Mouse (Mus musculus): ENCODE measurements around the gene Slc7a5. TPM values are rescaled to one million over a fixed set of nuclear protein-coding genes. Genes with fewer than 3 reads are reported as not detected.
A peak's percentile ranks its signal among the peaks of the same experiment; 100 is the strongest.

The Slc7a5 gene
- 15.9 and 18.2 TPM in 2 replicates for total RNA-seq (2017)

DNA sequence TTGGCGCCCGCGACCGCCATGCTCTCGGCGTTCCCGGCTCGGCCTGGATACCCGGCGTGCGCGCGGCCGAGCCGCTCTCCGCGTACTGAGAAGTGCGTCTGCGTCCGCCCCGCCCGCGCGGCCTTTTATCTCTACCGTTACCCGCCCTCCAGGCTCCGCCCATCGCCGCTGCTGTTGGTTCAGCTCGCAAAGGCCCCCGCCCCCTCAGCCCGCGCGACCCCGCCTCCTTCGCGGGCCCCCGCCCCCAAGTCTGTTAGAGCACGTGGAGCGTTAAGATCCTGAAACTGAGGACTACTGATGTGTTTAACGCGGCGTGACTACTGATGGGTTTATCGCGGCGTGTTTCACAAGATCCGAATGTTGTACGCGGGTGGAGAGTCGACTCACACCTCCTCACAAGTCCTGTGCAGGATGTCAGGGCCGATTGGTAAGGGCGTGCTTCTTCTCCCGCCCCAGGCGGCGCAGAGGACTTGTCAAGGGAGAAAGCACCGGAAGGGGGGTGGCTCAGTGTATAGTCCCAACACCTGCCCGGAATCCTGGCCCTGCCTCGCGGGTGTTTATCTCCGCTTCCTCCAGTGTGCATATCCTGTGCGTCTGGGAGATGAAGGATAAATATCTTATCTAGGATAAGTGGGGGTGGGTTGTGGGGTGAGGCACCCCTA, at the start of gene Slc7a5:
Slc7a5 (minus strand) TSS at position 108 of the 662 bp plus-strand sequence.
- peak; percentile 76 for ATAC-seq (replicated peaks in 1 of 2; ENCODE audit: insufficient read depth in 1 of 2, low FRiP score in 2 of 2, low TSS enrichment in 1 of 2, low read depth in 1 of 2, poor library complexity in 2 of 2, severe bottlenecking in 2 of 2)

DNA sequence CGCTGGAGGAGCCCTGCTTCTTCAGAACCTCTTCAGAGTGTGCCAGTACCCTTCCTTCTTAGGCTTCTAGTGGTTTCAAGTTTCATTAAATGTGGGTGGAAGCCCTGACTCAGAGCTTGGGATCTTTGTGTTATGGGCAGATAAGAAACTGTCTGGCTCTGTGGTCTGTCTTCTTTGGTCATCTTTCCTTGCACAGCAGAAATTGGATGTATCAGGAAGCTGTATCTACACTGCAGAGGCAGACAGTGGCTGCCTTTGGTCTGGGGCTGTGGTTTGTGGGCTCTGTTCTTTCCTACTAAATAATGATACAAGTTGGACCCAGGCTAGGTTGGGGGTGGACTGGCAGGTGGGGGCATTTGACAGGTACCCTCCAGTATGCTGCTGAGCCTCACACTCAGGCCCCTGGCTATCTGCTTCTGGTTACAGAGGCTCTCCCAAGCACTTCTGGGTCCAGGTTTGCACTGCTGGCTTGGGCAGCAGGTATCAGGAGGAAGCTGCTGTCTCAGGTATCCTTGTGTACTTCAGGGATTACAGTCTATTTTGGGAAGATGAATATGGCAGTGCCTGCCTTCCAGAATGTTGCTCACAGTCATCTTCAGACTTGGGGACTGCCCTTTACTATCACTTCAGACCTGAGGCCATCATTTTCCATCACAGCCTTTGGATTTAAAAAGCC, 48.5 kb upstream of the Slc7a5 start:
- ATAC-seq (replicated peaks in 1 of 2; ENCODE audit: insufficient read depth in 1 of 2, low FRiP score in 2 of 2, low TSS enrichment in 1 of 2, low read depth in 1 of 2, poor library complexity in 2 of 2, severe bottlenecking in 2 of 2) = peak; percentile 12 to 52; a peak in 2 of 4 replicates

DNA sequence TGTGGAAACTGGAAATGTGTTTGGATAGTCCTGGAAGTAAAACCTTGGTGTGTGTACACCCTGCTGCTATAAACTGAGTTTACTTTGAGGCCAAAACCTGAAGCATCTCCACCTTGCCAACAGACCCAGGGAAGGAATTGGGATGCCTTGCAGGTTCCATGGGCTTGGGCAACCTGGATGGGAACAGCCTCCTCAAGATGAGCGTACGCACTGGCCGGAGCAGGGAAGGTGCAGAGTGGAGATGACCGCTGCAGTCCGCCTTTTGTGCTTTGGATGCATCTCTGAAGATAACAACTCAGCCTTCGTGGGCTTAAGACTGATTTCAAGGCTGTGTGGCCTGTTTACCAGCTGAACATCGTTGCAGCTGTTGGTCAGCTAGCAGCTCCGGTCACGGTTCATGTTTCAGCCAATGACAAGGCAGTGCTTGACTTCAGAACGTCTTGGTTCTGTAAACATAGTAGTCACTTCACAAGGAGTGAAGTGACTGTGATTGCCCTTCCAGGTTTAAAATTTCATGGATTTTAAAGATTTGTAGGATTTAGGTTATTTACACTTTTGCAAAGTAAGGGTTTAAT, 47.6 kb upstream of the Slc7a5 start:
- ATAC-seq (replicated peaks in 1 of 2; ENCODE audit: insufficient read depth in 1 of 2, low FRiP score in 2 of 2, low TSS enrichment in 1 of 2, low read depth in 1 of 2, poor library complexity in 2 of 2, severe bottlenecking in 2 of 2) = no peak

DNA sequence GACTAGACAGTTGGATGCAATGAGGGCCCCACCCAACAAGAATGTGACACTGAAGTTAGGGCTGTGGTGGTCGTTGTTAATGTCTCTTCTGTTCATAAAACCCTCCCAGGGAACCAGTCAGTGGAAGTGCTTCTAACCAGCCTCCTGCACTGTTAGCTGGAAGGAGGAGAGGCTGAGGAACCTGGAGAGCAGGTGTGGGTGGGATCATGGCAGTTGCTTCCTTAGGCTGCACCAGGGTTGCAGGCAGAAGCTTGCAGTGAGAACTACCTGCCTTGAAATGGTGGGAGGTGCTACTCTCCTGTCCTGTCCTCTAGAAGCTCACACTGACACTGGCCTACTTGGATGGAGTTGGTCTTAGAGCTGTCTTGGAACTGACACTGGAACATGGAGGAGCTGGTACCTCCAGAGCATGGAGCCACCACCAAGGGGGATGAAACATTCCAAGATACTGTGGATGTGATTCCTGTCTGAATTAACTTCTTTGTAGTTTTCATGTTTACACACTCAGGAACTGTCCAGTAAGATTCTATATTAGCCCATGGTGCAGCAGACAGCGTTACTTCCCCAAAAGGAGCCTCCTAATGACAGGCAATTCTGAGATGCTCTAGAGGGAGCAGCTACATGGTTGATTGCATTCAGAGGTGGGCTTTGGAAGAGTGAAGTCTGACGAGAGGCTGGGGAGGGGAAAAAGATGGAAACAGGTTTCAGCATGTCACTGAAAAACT, 46.5 kb upstream of the Slc7a5 start:
- no peak for ATAC-seq (replicated peaks in 1 of 2; ENCODE audit: insufficient read depth in 1 of 2, low FRiP score in 2 of 2, low TSS enrichment in 1 of 2, low read depth in 1 of 2, poor library complexity in 2 of 2, severe bottlenecking in 2 of 2)

DNA sequence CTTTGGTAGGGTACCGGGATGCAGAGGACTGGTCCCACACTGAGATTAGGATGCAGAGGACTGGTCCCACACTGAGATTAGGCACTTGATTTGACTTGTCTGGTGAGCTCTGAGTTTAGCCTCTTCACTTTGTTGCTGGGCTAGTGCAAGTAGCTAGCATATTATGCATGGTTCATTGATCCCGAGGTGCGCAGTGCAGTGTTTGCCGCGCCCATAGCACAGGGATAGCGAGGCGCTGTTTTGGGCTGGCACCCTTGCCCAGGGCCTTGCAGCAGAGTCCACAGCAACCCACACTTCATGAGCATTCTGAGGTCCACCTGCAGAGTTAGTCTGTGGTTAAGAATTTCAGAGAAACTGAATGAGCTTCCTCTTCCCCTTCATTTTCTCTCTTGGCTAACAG, 45.3 kb upstream of the Slc7a5 start:
- no peak for ATAC-seq (replicated peaks in 1 of 2; ENCODE audit: insufficient read depth in 1 of 2, low FRiP score in 2 of 2, low TSS enrichment in 1 of 2, low read depth in 1 of 2, poor library complexity in 2 of 2, severe bottlenecking in 2 of 2)

DNA sequence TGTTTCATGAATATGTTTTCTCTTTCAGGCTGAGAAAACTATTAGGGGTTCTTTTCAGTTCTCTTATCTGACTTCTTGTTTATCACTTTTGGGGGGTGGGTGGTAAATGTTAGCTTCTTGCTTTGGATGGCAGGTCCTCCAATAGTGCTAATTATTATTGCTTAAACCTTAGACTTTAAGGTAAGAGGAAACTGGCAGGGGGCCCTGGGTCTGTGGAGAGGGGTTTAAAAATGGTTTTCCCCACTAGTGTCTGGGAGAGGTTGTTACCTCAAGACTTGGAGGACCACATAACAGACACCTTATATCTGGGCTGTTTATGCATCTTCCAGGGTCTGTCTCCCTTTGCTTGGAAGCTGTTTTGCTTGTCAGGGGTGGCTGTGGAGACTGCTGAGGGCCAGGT, 44.6 kb upstream of the Slc7a5 start:
- no peak for ATAC-seq (replicated peaks in 1 of 2; ENCODE audit: insufficient read depth in 1 of 2, low FRiP score in 2 of 2, low TSS enrichment in 1 of 2, low read depth in 1 of 2, poor library complexity in 2 of 2, severe bottlenecking in 2 of 2)

DNA sequence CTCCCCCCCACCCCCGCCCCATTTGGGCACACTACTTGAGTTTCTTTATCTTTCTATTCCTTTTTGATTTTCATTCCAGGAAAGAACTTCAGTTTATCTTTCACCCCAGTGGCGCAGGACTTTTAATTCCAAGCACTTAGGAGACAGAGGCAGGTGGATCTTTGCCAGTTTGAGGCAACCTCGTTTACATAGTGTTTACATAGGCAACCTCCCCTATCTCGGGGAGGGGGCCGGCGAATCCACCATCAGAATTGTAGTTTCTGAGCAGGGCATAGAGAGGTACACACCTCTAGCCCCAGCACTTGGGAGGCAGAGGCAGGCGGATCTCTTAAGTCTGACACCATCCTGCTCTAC, 44.1 kb upstream of the Slc7a5 start:
- no peak for ATAC-seq (replicated peaks in 1 of 2; ENCODE audit: insufficient read depth in 1 of 2, low FRiP score in 2 of 2, low TSS enrichment in 1 of 2, low read depth in 1 of 2, poor library complexity in 2 of 2, severe bottlenecking in 2 of 2)

DNA sequence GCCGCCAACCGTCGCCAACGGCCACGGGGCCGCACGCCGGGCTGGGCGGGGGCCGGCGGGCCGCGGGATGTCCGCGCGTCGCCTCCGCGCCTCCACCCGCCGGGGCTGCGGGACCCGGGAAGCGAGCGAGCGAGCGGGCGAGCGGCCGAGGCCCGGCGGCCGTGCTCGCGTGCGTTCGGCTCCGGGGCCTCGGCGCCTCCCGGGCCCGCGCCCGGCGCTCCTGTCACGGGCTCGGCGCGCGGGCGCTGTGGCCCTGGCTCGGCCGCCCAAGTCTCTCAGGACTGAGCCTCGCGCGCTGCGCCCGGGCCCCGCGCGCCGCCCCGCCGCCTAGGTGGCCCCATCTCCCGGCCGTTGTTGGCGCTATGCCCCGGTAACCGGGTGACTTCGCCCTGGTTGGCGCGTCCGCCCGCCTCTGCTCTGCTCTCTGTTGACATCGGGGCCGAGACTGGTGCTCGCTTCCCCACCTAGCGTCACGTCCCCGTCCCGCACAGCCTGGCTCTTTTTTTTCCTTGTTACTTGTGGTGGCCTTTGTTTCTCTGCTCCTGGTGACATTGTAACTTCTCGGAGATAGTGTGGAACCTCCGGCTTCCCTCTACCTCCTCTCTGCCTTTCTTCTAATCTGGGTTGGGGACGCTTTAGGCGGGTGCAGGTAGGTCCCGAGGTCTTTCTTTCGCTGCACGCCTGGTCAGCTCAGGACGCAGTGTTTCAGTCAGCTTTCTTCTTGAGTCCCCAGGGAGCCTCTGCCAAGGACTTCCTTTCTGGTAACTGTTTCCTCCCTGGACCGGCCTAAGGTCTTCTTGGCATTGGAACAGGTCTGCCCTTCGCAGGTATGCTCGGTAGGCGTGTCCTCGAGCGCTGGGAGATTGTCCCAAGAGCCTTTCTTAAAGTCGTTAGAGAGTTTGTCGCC, 43.5 kb upstream of the Slc7a5 start:
- ATAC-seq (replicated peaks in 1 of 2; ENCODE audit: insufficient read depth in 1 of 2, low FRiP score in 2 of 2, low TSS enrichment in 1 of 2, low read depth in 1 of 2, poor library complexity in 2 of 2, severe bottlenecking in 2 of 2) = no peak

DNA sequence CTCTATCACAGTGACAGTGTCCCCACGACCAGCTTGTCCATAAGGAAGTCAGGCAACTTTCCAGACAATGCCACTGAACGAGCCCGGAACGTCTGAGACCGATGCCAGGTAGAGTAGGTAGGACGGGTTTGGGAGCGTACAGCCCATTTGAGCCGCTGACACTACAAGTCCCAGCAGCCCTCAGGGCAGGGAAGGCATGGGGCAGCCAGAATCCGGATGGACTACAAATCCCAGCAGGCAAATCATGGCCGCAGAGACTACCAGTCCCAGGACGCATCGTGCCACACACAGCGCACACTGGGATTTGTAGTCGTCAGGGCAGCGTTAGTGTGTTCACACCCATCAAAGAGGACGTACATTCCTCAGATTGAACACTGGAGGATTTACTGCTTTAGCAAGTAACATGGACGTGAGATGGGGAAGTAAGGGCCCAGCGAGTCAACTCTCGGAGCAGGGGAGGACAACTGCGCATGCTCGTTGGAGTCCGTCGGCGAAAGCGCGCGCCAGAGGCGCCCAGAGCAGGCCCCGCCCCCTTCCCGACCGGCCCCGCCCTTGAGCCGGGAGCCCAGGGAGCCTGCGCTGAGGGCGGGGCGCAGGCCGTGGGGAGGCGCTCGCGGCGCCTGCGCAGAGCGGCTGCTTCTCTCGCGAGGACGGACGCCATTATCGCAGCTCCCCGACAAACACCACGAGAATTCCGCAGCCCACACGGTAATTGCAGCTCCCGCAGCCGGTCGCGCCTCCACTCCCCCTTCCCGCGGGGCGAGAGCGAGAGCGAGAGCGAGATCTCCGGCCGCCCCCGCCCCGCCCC, 42.7 kb upstream of the Slc7a5 start:
- peak; percentile 88 to 91 for ATAC-seq (replicated peaks in 1 of 2; ENCODE audit: insufficient read depth in 1 of 2, low FRiP score in 2 of 2, low TSS enrichment in 1 of 2, low read depth in 1 of 2, poor library complexity in 2 of 2, severe bottlenecking in 2 of 2)

DNA sequence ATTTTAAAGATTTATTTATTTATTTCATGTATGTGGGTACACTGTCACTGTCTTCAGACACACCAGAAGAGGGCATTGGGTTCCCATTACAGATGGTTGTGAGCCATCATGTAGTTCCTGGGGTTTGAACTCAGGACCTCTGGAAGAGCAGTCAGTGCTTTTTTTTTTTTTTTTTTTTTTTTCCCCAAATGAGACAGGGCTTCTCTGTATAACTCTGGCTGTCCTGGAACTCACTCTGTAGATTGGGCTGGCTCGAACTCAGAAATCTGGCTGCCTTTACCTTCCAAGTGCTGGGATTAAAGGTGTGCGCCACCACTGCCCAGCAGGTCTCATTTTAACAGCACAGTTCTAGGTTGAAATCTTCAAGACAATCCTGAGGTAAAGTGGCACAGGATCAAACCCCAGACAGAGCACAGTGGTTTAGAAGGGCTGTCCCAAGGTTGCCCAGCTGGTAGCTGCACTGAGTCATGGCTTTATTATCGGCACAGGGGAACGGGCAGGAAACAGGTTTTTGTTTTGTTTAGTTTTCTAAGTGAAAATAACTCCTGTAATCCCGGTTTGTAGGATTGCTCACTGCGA, 41.8 kb upstream of the Slc7a5 start, which contains the start of gene Banp:
Banp (plus strand) TSS at position 529 of the 579 bp plus-strand sequence.
- ATAC-seq (replicated peaks in 1 of 2; ENCODE audit: insufficient read depth in 1 of 2, low FRiP score in 2 of 2, low TSS enrichment in 1 of 2, low read depth in 1 of 2, poor library complexity in 2 of 2, severe bottlenecking in 2 of 2) = no peak

DNA sequence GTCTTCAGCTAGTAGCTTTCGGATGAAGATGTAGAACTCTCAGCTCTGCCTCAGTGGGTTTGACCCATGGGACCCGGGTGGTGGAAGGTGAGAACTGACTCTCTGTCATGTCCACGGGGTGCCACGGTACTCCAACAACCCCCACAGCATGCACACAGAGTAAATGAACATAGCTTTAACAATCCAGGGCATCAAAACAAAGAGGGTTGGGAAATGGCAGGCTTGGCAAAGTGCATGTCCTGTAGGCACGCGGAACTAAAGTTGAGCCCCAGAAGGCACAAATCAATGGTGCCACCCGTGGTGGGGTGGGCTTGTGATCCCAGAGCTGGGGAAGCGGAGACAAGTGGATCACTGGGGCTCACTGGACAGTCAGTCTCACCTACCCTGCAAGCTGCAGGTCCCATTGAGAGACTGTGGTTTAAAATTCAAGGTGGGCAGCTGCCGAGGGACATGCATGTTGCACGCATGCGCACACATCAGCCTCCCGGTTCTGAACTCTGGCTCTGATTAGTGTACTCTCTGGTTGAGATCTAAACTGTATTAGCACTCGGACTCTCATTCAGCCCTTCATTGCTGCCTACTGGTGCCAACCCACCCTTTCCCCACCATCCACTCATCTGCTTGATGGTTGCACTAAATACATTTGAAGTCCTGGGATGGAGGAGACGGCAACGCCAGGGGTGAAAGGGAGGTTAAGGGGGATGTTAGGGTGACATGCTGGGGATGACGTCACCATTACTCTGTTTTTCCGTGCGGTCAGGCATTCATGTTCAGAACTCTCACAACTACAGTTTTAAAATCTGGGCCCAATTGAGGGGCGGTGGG, 41.0 kb upstream of the Slc7a5 start:
- no peak for ATAC-seq (replicated peaks in 1 of 2; ENCODE audit: insufficient read depth in 1 of 2, low FRiP score in 2 of 2, low TSS enrichment in 1 of 2, low read depth in 1 of 2, poor library complexity in 2 of 2, severe bottlenecking in 2 of 2)

DNA sequence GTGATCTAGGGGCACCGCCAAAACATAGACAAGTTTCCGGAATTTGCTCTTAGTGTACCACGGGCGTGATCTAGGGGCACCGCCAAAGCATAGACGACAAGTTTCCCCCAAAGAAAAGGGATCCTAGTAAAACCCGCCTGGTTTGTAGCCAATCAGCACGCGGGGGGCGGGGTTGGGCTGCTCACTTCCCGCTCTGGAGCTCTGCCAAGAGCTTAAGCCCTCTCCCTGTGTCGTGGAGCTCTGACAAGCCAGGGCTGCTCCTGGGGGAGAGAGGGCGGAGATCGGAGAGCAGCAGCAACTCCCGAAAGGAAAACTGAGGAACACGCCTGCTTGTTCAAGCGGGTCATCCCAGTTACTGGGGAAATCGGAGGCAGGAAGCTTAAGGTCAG, 40.3 kb upstream of the Slc7a5 start:
- ATAC-seq (replicated peaks in 1 of 2; ENCODE audit: insufficient read depth in 1 of 2, low FRiP score in 2 of 2, low TSS enrichment in 1 of 2, low read depth in 1 of 2, poor library complexity in 2 of 2, severe bottlenecking in 2 of 2) = peak; percentile 13 to 40

DNA sequence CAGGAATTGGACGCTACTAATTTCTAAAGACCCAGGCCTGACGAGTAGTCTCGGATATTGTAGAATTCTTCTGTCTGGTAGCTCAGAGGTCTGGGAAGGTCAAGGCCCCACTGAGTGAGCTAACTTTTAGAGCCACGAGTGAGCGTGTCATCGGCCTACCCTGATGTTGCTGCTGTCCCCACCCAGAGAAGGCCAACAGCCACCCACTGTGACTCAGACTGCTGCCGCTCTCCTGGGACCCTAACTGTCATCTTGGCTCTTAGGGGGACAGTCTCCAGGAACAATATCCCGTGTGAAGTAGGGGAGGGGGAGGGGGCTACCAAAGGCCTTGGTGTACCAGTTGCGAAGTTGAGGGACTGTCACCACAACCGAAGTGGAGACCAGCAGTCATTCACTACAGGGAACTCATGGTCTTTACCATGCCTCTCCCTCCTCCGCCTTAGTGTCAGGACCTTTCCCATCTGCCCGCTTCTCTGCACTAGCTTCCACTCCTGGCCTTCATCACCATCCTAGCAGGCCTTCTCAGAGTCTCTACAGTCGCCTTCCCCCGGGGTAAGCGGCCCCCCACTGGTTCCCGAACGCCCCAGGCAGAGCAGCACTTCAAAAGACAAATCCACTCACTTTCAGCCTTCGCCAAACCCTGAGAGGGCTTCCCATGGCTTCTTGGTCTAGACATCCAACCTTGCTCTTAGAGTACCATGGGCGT, 39.7 kb upstream of the Slc7a5 start:
- no peak for ATAC-seq (replicated peaks in 1 of 2; ENCODE audit: insufficient read depth in 1 of 2, low FRiP score in 2 of 2, low TSS enrichment in 1 of 2, low read depth in 1 of 2, poor library complexity in 2 of 2, severe bottlenecking in 2 of 2)

DNA sequence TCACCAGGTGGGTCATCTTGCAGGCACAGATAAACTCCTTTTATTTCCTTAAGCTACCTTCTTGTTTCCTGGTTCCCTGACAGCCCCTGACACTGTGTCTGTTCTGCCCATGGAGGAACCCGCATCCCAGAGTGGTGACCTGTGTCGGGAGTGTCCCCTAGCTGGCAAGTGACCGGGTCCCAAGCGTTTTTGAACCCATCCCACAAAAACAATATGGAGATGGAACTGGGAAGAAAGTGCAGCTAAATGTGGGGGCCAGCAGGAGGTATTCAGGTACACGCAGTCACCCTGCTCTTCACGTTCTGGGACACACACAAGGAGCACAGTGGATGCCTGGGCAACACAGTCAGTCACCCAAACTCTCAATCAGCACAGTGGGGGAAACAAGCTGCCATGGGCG, 38.9 kb upstream of the Slc7a5 start:
- ATAC-seq (replicated peaks in 1 of 2; ENCODE audit: insufficient read depth in 1 of 2, low FRiP score in 2 of 2, low TSS enrichment in 1 of 2, low read depth in 1 of 2, poor library complexity in 2 of 2, severe bottlenecking in 2 of 2) = no peak

DNA sequence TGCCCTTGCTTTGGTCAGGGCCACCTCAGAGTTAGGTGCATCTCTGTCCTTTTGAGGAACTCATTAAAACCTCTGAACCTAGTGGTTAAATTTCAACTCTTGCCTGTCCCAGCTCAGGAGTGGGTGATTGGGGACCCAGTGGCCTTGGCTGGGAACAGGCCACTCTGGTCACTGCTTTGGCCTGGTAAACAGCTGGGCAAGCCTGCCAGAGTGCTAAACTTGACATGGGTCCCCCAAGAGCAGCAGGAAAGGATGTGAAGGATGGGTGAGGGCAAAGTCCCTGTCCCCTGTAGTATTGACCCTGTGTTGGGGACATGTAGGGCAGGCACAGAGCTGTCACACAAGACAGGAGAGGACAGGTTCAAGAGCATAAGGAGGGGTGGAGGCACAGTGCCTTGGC, 37.3 kb upstream of the Slc7a5 start, which contains the start of gene Car5a:
Car5a (minus strand) TSS at position 74 of the 400 bp plus-strand sequence.
- no peak for ATAC-seq (replicated peaks in 1 of 2; ENCODE audit: insufficient read depth in 1 of 2, low FRiP score in 2 of 2, low TSS enrichment in 1 of 2, low read depth in 1 of 2, poor library complexity in 2 of 2, severe bottlenecking in 2 of 2)

Data from hematopoietic stem cell, adult 5-6 weeks (primary cell).